Mouse (Mus musculus): Measurements from ENCODE around the gene Nkx1-2. TPM values are rescaled to one million over a fixed set of nuclear protein-coding genes. Genes with fewer than 3 reads are reported as not detected.

Gene Nkx1-2
- polyA plus RNA-seq, 1 experiment, result not detected

- no peak for DNase-seq (ENCODE audit: low spot score)
These were observed 5.3 kb upstream of the Nkx1-2 start for GRCm38 (mm10) chr7:132604720-132605119.

GRCm38 (mm10) chr7:132600926-132601325, 1.5 kb upstream of the Nkx1-2 start:
- DNase-seq (ENCODE audit: low spot score), result no peak

- no peak for DNase-seq (ENCODE audit: low spot score)
These were observed 589 bp upstream of the Nkx1-2 start for GRCm38 (mm10) chr7:132600026-132600425.

- no peak for DNase-seq (ENCODE audit: low spot score)
These were observed 2.0 kb downstream of the Nkx1-2 start for GRCm38 (mm10) chr7:132597251-132598041.

- DNase-seq (ENCODE audit: low spot score), result no peak
These were observed 2.7 kb downstream of the Nkx1-2 start for GRCm38 (mm10) chr7:132596557-132597250.

- no peak for DNase-seq (ENCODE audit: low spot score)
These were observed 3.6 kb downstream of the Nkx1-2 start for GRCm38 (mm10) chr7:132595787-132596186.

- no peak for DNase-seq (ENCODE audit: low spot score)
These were observed 5.1 kb downstream of the Nkx1-2 start for GRCm38 (mm10) chr7:132594325-132594724.

- no peak for DNase-seq (ENCODE audit: low spot score)
These were observed 5.7 kb downstream of the Nkx1-2 start for GRCm38 (mm10) chr7:132593762-132594161.

- DNase-seq (ENCODE audit: low spot score), result no peak
These were observed 9.8 kb downstream of the Nkx1-2 start for GRCm38 (mm10) chr7:132589610-132590009.

GRCm38 (mm10) chr7:132587167-132587566, 12.3 kb downstream of the Nkx1-2 start:
- DNase-seq (ENCODE audit: low spot score), result no peak

- no peak for DNase-seq (ENCODE audit: low spot score)
These were observed 13.5 kb downstream of the Nkx1-2 start for GRCm38 (mm10) chr7:132585695-132586491.

- DNase-seq (ENCODE audit: low spot score), result no peak
These were observed 18.0 kb downstream of the Nkx1-2 start for GRCm38 (mm10) chr7:132581441-132581840.

- no peak for DNase-seq (ENCODE audit: low spot score)
These were observed 18.9 kb downstream of the Nkx1-2 start for GRCm38 (mm10) chr7:132580511-132580910.

GRCm38 (mm10) chr7:132576891-132577290, 22.5 kb downstream of the Nkx1-2 start:
- DNase-seq (ENCODE audit: low spot score), result no peak

GRCm38 (mm10) chr7:132576116-132576650, 23.3 kb downstream of the Nkx1-2 start, which contains the start of gene Oat:
Gene Oat, minus strand, starts transcription at chr7:132576398.
- DNase-seq (ENCODE audit: low spot score), result peak; percentile 85

- DNase-seq (ENCODE audit: low spot score), result no peak
These were observed 23.8 kb downstream of the Nkx1-2 start for GRCm38 (mm10) chr7:132575623-132576022.

- no peak for DNase-seq (ENCODE audit: low spot score)
These were observed 24.8 kb downstream of the Nkx1-2 start for GRCm38 (mm10) chr7:132574646-132575045.

- no peak for DNase-seq (ENCODE audit: low spot score)
These were observed 26.2 kb downstream of the Nkx1-2 start for GRCm38 (mm10) chr7:132573205-132573604.

- no peak for DNase-seq (ENCODE audit: low spot score)
These were observed 26.7 kb downstream of the Nkx1-2 start for GRCm38 (mm10) chr7:132572738-132573137.

- no peak for DNase-seq (ENCODE audit: low spot score)
These were observed 28.0 kb downstream of the Nkx1-2 start for GRCm38 (mm10) chr7:132571481-132571880.

- no peak for DNase-seq (ENCODE audit: low spot score)
These were observed 29.4 kb downstream of the Nkx1-2 start for GRCm38 (mm10) chr7:132570071-132570470.

GRCm38 (mm10) chr7:132568817-132569216, 30.6 kb downstream of the Nkx1-2 start:
- no peak for DNase-seq (ENCODE audit: low spot score)
